Mouse (Mus musculus) heart, embryonic 15.5 days (tissue): ENCODE results near the gene Celsr1. TPM values are rescaled to one million over a fixed set of nuclear protein-coding genes. Genes with fewer than 3 reads are reported as not detected.
A peak's percentile ranks its signal among the peaks of the same experiment; 100 is the strongest.

ENCODE experiments used
- ATAC-seq: fragments of 200-750 bp; cut with Nextera tagmentation; replicated peaks from 2 replicates; pipeline ENCODE4 v1.8.0; 2017; ENCODE audit warnings: low read depth, moderate TSS enrichment; ENCODE audit not compliant: insufficient number of reproducible peaks, insufficient read depth, low FRiP score
- H3K27ac ChIP-seq: fragments of 300-500 bp; sonication (generic); 2 replicates; pipeline ENCODE4 v1.5.1; 2015; ENCODE audit warnings: mild to moderate bottlenecking, inconsistent platforms
- H3K27me3 ChIP-seq: fragments of 300-500 bp; sonication (generic); 2 replicates; pipeline ENCODE4 v1.6.1; 2015; ENCODE audit warnings: inconsistent platforms
- H3K36me3 ChIP-seq: fragments of 300-500 bp; sonication (generic); 2 replicates; pipeline ENCODE4 v1.6.1; 2015; ENCODE audit warnings: mild to moderate bottlenecking, inconsistent platforms
- H3K4me1 ChIP-seq: fragments of 300-500 bp; sonication (generic); replicated peaks from 2 replicates; pipeline ENCODE4 v1.6.1; 2015; ENCODE audit warnings: inconsistent platforms
- H3K4me2 ChIP-seq: fragments of 300-500 bp; sonication (generic); 2 replicates; pipeline ENCODE4 v1.6.1; 2015; ENCODE audit warnings: inconsistent platforms, mild to moderate bottlenecking, moderate library complexity
- H3K4me3 ChIP-seq: fragments of 300-500 bp; sonication (generic); 2 replicates; pipeline ENCODE4 v1.5.1; 2015; ENCODE audit warnings: mild to moderate bottlenecking, inconsistent platforms
- H3K9ac ChIP-seq: fragments of 300-500 bp; sonication (generic); 2 replicates; pipeline ENCODE4 v1.6.1; 2015; ENCODE audit warnings: mild to moderate bottlenecking, inconsistent platforms
- H3K9me3 ChIP-seq: fragments of 300-500 bp; sonication (generic); replicated peaks from 2 replicates; pipeline ENCODE4 v1.6.1; 2016; ENCODE audit warnings: inconsistent platforms
- WGBS: fragments of 180-500 bp; shearing (Covaris S2); methylation state at CpG from one replicate; pipeline ENCODE4 v1.1.7; 2015; ENCODE audit warnings: mixed read lengths; 5-methylcytosine and 5-hydroxymethylcytosine counted together
- polyA plus RNA-seq: library from polyadenylated mRNA; unstranded; fragments of >200 nt; fragmentation: Nextera tagmentation; extraction: Ambion mirVana; gene quantifications from 2 replicates; pipeline ENCODE4 v1.2.1, GENCODE M21; 2015

The Celsr1 gene
- polyA plus RNA-seq, 1 experiment from 2014 or later: 1.1 TPM

DNA sequence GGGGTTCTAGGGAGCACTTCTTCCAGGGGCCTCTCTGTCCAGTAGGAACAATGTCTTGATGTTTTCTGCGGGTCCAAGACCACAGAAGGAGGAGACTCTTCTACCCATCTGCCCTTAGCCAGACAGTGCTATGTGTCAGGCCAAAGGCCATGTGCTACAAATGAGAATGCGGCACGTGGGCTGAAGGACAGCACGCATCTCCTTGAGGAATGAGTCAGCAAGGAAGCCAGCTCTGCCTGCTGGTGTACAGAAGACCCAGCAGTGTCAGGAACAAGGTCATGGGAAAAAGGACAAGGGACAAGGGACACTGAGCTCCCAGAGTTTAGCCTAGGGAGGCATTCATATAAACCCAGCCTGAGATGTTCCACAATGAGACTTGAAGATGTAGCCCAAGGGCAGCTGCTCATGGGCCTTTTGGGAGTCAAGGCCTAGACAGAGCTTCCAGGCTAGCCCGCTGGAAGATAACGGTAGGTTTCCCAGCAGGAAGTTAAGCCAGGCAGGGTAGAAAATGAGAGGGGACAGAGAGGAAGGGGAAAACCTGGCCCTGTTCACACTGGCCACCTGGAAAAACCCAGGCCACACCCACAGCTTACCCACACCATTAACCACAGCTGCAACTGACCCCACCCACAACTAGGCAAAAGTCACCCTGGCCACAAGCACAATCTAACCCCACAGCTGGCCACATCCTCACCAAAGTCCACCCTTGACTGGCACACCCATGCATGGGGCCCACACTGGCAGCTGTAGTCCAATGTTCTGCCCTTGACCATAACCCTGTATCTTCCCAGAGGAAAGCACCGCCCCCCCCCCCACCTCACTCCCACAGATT lies 124.7 kb downstream of the Celsr1 start:
- WGBS: 84% methylated on average over 7 of the region's 7 CpGs
- Histone ChIP-seq H3K27ac (no peak overlapping the region), H3K36me3 (no peaks in the 10 kb centered on the region), H3K27me3 (no peaks in the 10 kb centered on the region), H3K9me3 (no peaks in the 10 kb centered on the region), H3K4me3 (no peak overlapping the region), H3K4me1 (peaks cover 14% of the 10 kb centered on the region), H3K4me2 (no peak overlapping the region), H3K9ac (no peak overlapping the region)
- ATAC-seq: no peak

DNA sequence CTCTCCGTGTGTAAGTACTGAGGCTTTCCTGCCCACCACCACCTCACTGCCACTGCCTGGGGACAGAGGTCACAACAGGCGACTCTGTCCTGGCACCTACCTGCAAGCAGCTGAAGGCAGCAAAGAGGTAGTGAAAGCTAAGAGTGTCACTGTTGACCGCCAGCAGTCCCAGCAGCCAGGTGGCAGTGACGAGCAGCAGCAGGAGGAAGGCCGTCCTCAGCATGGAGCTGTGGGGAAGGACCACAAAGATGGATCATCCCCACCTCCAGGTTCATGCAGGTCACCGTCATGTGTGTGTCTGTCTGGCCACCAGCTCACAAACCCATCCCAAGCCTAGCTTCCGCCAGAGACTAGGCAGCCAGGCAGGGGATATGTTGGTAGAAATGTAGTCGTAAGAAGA lies 129.8 kb downstream of the Celsr1 start:
- Histone ChIP-seq H3K9me3 (no peaks in the 10 kb centered on the region), H3K27me3 (no peaks in the 10 kb centered on the region), H3K4me1 (no peaks in the 10 kb centered on the region), H3K36me3 (0 out of 2 replicates have a peak, but pooled peaks cover 7% of the 10 kb centered on the region), H3K9ac (no peak overlapping the region), H3K4me3 (no peak overlapping the region), H3K27ac (no peak overlapping the region), H3K4me2 (no peak overlapping the region)
- 62% methylated on average over 8 of the region's 8 CpGs for WGBS
- ATAC-seq: no peak

GRCm38 (mm10) chr15:85902505-85902904 lies 131.1 kb downstream of the Celsr1 start:
- no peaks in the 10 kb centered on the region for H3K27me3 ChIP-seq
- H3K27ac ChIP-seq: no peak overlapping the region
- no peaks in the 10 kb centered on the region for H3K9me3 ChIP-seq
- peaks cover 20% of the 10 kb centered on the region for H3K36me3 ChIP-seq
- WGBS: 57% methylated on average over 10 of the region's 10 CpGs
- ATAC-seq: no peak
- no peaks in the 10 kb centered on the region for H3K4me1 ChIP-seq
- no peak overlapping the region for H3K9ac ChIP-seq
- H3K4me3 ChIP-seq: no peak overlapping the region
- H3K4me2 ChIP-seq: no peak overlapping the region

GRCm38 (mm10) chr15:85900801-85901200 lies 132.8 kb downstream of the Celsr1 start:
- H3K27me3 ChIP-seq: no peaks in the 10 kb centered on the region
- H3K4me2 ChIP-seq: no peak overlapping the region
- no peaks in the 10 kb centered on the region for H3K4me1 ChIP-seq
- no peak overlapping the region for H3K27ac ChIP-seq
- H3K9me3 ChIP-seq: no peaks in the 10 kb centered on the region
- H3K9ac ChIP-seq: no peak overlapping the region
- H3K4me3 ChIP-seq: no peak overlapping the region
- ATAC-seq: no peak
- 71% methylated on average over 12 of the region's 12 CpGs for WGBS
- peaks cover 29% of the 10 kb centered on the region for H3K36me3 ChIP-seq

- H3K4me2 ChIP-seq: no peak overlapping the region
- ATAC-seq: no peak
- H3K9ac ChIP-seq: no peak overlapping the region
- peaks cover 29% of the 10 kb centered on the region for H3K36me3 ChIP-seq
- H3K27ac ChIP-seq: no peak overlapping the region
- H3K27me3 ChIP-seq: no peaks in the 10 kb centered on the region
- no peak overlapping the region for H3K4me3 ChIP-seq
- no peaks in the 10 kb centered on the region for H3K4me1 ChIP-seq
- H3K9me3 ChIP-seq: no peaks in the 10 kb centered on the region
- 89% methylated on average over 8 of the region's 8 CpGs for WGBS
Observed at GRCm38 (mm10) chr15:85900318-85900717, 133.3 kb downstream of the Celsr1 start.

DNA sequence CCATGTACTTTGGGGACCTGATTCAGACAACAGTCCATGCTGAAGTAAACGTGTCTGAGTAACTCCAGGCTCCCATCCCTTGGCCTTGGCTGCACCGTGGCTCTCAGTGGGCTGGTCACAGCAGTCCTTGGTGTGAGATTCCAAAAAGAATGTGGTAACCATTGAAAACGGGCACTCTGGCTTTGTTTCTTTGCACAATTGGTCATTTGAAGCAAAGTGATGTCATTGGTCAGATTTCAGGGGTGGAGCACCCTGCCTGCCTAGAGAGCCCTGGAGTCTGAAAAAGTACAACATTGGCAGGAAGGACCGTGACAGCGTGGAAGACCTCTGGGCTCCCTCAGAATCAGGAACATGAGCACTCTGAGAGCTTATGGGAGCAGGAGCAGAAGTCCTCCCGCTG lies 134.2 kb downstream of the Celsr1 start:
- H3K4me3 ChIP-seq: no peak overlapping the region

DNA sequence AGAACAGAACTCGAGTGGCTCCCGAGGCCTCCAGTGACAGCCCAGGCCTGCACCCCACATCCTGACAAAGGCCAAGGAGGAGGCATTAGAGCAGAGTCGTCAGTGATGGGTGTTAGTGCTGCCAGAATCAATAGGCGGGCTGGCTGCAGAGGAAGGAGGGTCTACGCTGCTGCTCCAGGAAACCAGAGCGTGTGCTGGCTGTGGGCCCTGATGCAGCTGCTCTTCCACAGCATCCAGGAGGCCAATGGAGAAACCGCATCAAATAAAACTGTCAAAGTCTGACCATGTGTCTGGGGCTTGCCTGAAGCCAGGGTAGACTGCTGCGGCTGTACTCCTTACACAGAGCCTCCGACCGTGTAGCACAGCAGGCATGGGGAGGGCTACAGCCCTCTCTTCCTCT lies 136.5 kb downstream of the Celsr1 start:
- no peak for ATAC-seq
- Histone ChIP-seq H3K27me3 (no peaks in the 10 kb centered on the region), H3K4me3 (no peak overlapping the region), H3K4me1 (0 out of 2 replicates have a peak, but pooled peaks cover 5% of the 10 kb centered on the region), H3K4me2 (no peak overlapping the region), H3K9ac (no peak overlapping the region), H3K27ac (no peak overlapping the region), H3K36me3 (peaks cover 56% of the 10 kb centered on the region), H3K9me3 (no peaks in the 10 kb centered on the region)
- WGBS: 79% methylated on average over 10 of the region's 10 CpGs

More for the DNA sequence above, 134.2 kb downstream of the Celsr1 start:
- Histone ChIP-seq H3K27ac (no peak overlapping the region), H3K9me3 (no peaks in the 10 kb centered on the region), H3K36me3 (peaks cover 36% of the 10 kb centered on the region), H3K4me1 (no peaks in the 10 kb centered on the region), H3K27me3 (no peaks in the 10 kb centered on the region), H3K4me2 (no peak overlapping the region), H3K9ac (no peak overlapping the region)
- ATAC-seq: no peak
- WGBS: 74% methylated on average over 6 of the region's 6 CpGs

DNA sequence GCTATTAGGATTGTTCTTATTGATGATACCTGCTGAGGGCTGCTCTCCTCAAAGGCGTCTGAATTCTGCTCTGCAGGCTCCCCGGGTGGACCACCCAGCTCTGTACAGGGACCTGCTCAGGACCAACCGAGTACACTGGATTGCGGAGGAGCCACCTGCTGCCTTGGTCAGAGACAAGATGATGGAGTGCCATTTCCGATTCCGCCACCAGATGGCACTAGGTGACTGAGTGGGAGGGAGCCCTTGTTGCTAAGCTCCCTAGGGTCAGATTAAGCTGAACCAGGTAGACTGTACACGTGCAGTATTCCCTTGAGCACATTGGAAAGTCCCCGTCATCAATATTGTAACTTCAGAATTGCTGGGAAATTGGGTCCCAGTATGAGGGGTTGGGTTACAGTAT lies 137.3 kb downstream of the Celsr1 start:
- Histone ChIP-seq H3K9me3 (no peaks in the 10 kb centered on the region), H3K4me3 (no peak overlapping the region), H3K36me3 (peaks cover 60% of the 10 kb centered on the region), H3K27me3 (no peaks in the 10 kb centered on the region), H3K9ac (no peak overlapping the region), H3K4me2 (no peak overlapping the region), H3K27ac (no peak overlapping the region), H3K4me1 (peaks cover 12% of the 10 kb centered on the region)
- WGBS: 24% methylated on average over 8 of the region's 8 CpGs
- ATAC-seq: no peak

DNA sequence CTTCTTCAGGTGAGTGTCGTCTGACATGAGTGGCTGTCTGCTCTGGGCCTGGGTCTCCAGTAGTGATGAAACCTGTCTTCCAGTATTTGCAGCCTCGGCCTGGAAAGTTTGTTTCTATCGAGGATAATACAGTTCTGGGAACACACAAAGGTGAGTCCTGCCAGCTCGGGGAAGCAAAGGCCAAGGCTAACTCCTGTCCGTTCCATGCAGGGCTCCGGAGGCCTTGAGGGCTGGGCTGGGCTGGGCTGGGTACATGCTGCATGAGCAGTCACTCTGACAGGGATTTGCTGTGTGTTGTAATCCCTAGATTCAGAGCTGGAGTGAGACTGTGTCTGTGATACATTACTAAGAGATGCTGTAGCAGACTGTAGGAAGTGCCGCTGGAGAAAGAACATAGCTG lies 139.7 kb downstream of the Celsr1 start:
- WGBS: 86% methylated on average over 7 of the region's 7 CpGs
- no peak overlapping the region for H3K4me3 ChIP-seq

GRCm38 (mm10) chr15:85892498-85893118 lies 141.0 kb downstream of the Celsr1 start:
- Histone ChIP-seq H3K36me3 (peaks cover 55% of the 10 kb centered on the region), H3K4me1 (peaks cover 13% of the 10 kb centered on the region), H3K27ac (0 out of 2 replicates have a peak overlapping the region, but pooled peaks have one; percentile 38), H3K27me3 (no peaks in the 10 kb centered on the region), H3K9me3 (no peaks in the 10 kb centered on the region), H3K9ac (no peak overlapping the region), H3K4me3 (no peak overlapping the region), H3K4me2 (no peak overlapping the region)
- 82% methylated on average over 13 of the region's 13 CpGs for WGBS
- ATAC-seq: no peak

More for the DNA sequence above, 139.7 kb downstream of the Celsr1 start:
- Histone ChIP-seq H3K4me2 (no peak overlapping the region), H3K27me3 (no peaks in the 10 kb centered on the region), H3K27ac (no peak overlapping the region), H3K9ac (no peak overlapping the region), H3K9me3 (no peaks in the 10 kb centered on the region), H3K4me1 (peaks cover 13% of the 10 kb centered on the region), H3K36me3 (peaks cover 65% of the 10 kb centered on the region)
- no peak for ATAC-seq

DNA sequence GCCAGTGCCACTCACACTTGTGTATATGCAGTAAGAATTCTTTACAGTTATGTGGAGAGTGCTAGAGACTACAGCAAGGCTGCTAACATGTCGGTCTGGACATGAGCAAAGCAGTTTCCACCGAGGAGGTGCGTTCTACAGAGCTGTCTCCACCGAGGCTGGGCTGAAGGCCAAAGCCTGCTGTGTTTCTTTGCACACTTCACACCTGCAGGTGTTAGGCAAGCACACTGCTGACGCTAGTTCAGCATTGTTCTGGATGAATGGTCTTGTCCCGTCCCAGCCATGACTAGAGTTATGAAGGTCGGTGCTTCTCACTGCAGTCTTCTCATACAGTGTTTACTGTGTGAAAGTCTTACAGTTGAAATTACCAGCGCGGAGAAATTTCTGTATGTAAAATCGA lies 141.6 kb downstream of the Celsr1 start:
- H3K27ac ChIP-seq: peak overlapping the region; percentile 38; the same call in 1 of the 2 replicates
- WGBS: 63% methylated on average over 10 of the region's 10 CpGs
- peaks cover 49% of the 10 kb centered on the region for H3K36me3 ChIP-seq
- no peak overlapping the region for H3K9ac ChIP-seq
- peaks cover 13% of the 10 kb centered on the region for H3K4me1 ChIP-seq
- no peak; the same call in 1 of the 2 replicates for ATAC-seq
- no peak overlapping the region for H3K4me2 ChIP-seq
- H3K9me3 ChIP-seq: no peaks in the 10 kb centered on the region
- H3K27me3 ChIP-seq: no peaks in the 10 kb centered on the region
- H3K4me3 ChIP-seq: no peak overlapping the region
